Mouse (Mus musculus): ENCODE measurements around the gene Slc6a9. TPM values are rescaled to one million over a fixed set of nuclear protein-coding genes. Genes with fewer than 3 reads are reported as not detected.

Gene Slc6a9
- 7.2 and 7.3 TPM in 2 replicates for polyA plus RNA-seq (2016; fragmentation: Nextera tagmentation; extraction: Ambion mirVana)

DNA sequence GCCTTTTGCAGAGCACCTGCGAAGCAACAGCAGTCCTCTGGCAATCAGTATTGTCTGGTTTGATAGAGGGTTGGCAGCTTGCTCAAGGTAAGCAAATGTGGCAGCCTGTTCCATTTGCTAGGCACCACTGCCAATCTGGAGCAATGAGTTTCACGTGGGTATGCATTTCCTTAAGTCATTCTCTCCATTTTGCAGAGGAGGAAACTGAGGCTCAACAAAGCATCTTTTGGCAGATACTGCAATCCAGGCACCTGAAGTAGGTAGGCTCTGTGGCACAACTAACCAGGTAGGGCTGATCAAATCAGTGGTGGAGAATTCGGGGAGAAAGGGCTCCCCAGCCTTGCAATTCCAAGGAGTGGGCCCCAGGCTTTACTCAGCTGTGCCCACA, at the start of gene Slc6a9:
Gene Slc6a9 (plus strand): TSS at position 50 of the 388 bp plus-strand sequence.
- peaks cover 32% of the 10 kb centered on the region for H3K4me1 ChIP-seq (replicated peaks)
- no peak for DNase-seq (ENCODE audit: low spot score)
- peaks cover 40% of the 10 kb centered on the region for H3K27me3 ChIP-seq (ENCODE audit: insufficient read depth, poor library complexity, severe bottlenecking)
- WGBS = 24% methylated on average over 3 of the region's 3 CpGs
- peak within 1 kb of the TSS; percentile 89 for H3K27ac ChIP-seq
- no peaks in the 10 kb centered on the region for H3K9me3 ChIP-seq
- peak within 1 kb of the TSS; percentile 86 for H3K4me3 ChIP-seq
- no peaks in the 10 kb centered on the region for H3K36me3 ChIP-seq

DNA sequence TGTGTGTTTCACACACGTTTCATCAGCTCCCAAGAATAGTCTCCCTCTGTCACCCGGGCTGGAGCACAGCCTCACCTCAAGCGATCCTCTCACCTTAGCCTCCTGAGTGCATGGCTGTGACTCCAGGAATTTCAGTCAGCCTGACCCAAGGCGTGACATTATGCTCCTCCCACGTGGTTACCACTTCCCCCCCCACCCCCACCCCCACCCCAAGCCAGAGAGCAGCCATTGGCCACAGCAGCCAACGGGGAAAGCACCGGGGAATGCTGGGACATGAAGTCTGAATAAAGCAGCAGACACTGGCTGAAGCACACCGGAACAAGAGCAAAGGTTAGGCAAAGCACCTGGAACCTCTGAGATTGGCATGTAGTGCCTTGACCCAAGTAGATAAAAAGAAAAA, 47.3 kb upstream of the Slc6a9 start:
- H3K4me3 ChIP-seq = no peak overlapping the region
- 0 out of 2 replicates have a peak, but pooled peaks cover 2% of the 10 kb centered on the region for H3K4me1 ChIP-seq (replicated peaks)
- DNase-seq (ENCODE audit: low spot score) = peak; percentile 61
- H3K27me3 ChIP-seq (ENCODE audit: insufficient read depth, poor library complexity, severe bottlenecking) = no peaks in the 10 kb centered on the region
- 42% methylated on average over 8 of the region's 8 CpGs for WGBS
- peaks cover 4% of the 10 kb centered on the region; the same call in 1 of the 2 replicates for H3K9me3 ChIP-seq
- no peak overlapping the region for H3K27ac ChIP-seq
- no peaks in the 10 kb centered on the region for H3K36me3 ChIP-seq

DNA sequence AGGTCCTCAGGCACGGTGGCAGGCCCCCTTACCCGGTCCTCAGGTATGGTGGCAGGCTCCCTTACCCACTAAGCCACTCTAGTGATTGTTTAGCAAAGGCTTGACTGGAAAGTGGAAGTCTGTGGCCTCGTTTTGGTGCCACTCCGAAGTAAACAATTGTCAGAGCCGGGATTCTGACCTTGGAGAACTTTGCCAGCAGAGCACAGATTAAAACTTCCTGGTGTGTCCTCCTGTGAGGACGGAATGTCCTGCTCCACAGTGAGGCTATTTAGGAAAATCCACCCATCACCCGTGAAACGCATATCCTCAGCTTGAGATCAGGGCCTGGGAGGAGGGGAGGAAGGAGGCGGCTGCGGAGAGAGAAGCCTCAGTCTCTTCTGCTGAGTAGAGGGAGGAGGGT, 46.0 kb upstream of the Slc6a9 start:
- no peak overlapping the region for H3K27ac ChIP-seq
- DNase-seq (ENCODE audit: low spot score) = no peak
- H3K4me3 ChIP-seq = no peak overlapping the region
- no peaks in the 10 kb centered on the region for H3K27me3 ChIP-seq (ENCODE audit: insufficient read depth, poor library complexity, severe bottlenecking)
- H3K4me1 ChIP-seq (replicated peaks) = 0 out of 2 replicates have a peak, but pooled peaks cover 2% of the 10 kb centered on the region
- H3K36me3 ChIP-seq = no peaks in the 10 kb centered on the region
- WGBS = 69% methylated on average over 10 of the region's 10 CpGs
- peaks cover 4% of the 10 kb centered on the region; the same call in 1 of the 2 replicates for H3K9me3 ChIP-seq

DNA sequence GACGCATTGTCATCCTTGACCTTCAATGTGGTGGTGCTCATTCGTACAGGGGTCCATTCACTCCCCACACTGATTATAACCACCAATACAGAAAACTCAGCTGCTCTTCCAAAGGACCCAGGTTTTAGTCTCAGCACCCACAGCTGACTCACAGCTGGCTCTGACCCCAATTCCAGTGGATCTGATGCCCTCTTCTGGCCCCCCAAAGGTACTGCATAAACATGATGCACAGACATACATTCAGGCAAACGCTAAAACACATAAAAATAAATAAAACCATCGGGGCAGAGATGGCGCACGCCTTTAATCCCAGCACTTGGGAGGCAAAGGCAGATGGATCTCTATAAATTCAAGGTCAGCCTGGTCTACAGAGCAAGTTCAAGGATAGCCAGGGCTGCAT, 34.4 kb upstream of the Slc6a9 start:
- H3K9me3 ChIP-seq = no peaks in the 10 kb centered on the region
- no peaks in the 10 kb centered on the region for H3K27me3 ChIP-seq (ENCODE audit: insufficient read depth, poor library complexity, severe bottlenecking)
- H3K27ac ChIP-seq = no peak overlapping the region
- WGBS = 82% methylated on average over 6 of the region's 6 CpGs
- DNase-seq (ENCODE audit: low spot score) = no peak
- no peaks in the 10 kb centered on the region for H3K36me3 ChIP-seq
- no peaks in the 10 kb centered on the region for H3K4me1 ChIP-seq (replicated peaks)
- H3K4me3 ChIP-seq = no peak overlapping the region

DNA sequence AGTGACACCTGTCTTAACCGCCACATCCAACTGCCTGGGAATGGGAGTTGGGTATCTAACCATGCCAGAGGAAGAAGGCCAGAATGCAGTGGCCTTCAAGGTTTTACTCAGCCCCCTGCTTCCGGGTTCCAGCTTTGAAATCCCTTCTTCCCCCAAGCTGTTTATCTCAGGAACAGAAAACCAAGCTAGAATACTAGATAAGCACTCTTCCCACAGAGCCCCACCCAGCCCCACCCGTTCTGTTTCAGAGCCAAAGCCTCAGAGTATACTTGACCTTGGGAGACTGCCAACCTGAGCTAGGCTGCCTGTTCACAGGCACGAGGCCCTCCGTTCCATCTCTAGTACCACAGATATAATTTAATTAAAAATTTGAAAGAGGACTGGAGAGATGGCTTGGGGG, 27.3 kb upstream of the Slc6a9 start:
- Histone ChIP-seq H3K4me3 (no peak overlapping the region), H3K4me1 (replicated peaks) (no peaks in the 10 kb centered on the region), H3K9me3 (no peaks in the 10 kb centered on the region), H3K27me3 (ENCODE audit: insufficient read depth, poor library complexity, severe bottlenecking) (no peaks in the 10 kb centered on the region), H3K36me3 (no peaks in the 10 kb centered on the region), H3K27ac (no peak overlapping the region)
- WGBS = 87% methylated on average over 5 of the region's 5 CpGs
- no peak for DNase-seq (ENCODE audit: low spot score)

DNA sequence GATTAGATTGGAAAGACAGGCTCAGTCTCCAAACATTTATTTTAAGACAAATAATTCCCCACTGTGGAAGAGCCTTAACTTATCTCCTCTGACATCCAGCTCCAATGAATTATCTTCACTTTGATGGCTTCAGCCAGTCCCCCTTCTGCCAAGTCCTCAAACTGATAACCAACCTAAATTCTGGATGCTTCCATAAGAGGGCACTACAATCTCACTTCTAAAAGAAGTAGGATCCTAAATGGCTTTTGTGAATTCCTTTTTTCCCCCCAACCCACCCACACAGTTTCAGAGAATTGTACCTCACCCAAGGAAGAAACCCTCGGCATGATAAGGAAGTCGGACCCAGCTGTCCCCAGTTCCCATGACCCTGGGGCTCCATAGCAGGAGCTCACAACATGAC, 23.4 kb upstream of the Slc6a9 start:
- Histone ChIP-seq H3K27ac (no peak overlapping the region), H3K4me3 (no peak overlapping the region), H3K9me3 (0 out of 2 replicates have a peak, but pooled peaks cover 5% of the 10 kb centered on the region), H3K27me3 (ENCODE audit: insufficient read depth, poor library complexity, severe bottlenecking) (no peaks in the 10 kb centered on the region), H3K4me1 (replicated peaks) (peaks cover 11% of the 10 kb centered on the region), H3K36me3 (no peaks in the 10 kb centered on the region)
- 67% methylated on average over 2 of the region's 2 CpGs for WGBS
- DNase-seq (ENCODE audit: low spot score) = no peak

DNA sequence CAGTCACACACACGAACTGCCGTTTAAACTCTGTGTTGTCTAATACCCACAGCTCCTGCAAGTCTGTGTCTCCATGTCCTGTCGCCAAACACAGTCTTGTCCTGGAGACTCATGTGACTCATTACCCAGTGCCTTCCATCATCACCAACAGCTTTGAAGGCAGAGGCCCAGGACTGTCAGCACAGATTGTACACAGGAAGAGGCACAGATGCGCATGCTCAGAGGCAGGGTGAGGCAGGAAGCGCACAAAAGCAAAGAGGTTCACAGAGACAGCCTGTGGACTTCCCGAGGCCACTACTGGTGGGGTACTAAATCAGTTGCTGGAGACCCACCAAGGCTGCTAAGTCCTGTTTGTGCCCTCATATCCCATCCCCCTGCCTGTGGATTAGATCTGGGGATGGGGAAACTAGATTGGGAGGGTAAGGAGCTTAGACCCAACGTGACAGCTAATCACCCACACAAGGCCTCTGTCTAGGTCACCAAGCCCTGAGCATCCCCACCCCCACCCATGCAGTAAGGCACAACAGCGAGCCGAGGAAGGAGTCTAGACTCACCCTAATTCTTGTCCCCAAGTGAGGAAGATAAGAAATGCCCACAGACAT, 20.6 kb upstream of the Slc6a9 start:
- Histone ChIP-seq H3K4me1 (replicated peaks) (peaks cover 11% of the 10 kb centered on the region), H3K27me3 (ENCODE audit: insufficient read depth, poor library complexity, severe bottlenecking) (no peaks in the 10 kb centered on the region), H3K9me3 (peaks cover 11% of the 10 kb centered on the region; the same call in 1 of the 2 replicates), H3K4me3 (no peak overlapping the region), H3K27ac (no peak overlapping the region), H3K36me3 (no peaks in the 10 kb centered on the region)
- WGBS = 78% methylated on average over 9 of the region's 9 CpGs
- DNase-seq (ENCODE audit: low spot score) = no peak

DNA sequence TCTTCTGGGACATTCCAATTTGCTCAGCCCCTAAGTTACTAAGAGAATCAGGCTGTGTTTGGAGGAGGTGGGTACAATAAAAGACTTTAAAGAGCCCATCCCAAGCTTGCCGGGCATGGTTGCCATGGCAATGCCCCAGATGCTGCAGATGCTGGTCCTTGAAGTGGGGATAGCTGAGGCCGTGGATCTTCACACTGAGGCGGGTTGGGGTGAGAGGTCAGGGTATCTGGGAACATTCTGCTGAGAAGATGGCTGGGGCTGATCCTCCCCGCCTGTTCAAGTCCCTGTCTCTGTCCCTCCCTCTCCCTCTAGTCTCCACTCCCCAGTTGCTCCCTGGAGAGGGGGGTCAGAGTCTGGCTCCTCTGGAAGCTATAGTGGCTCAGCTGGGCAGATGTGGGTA, 20.0 kb upstream of the Slc6a9 start:
- 22% methylated on average over 4 of the region's 4 CpGs for WGBS

DNA sequence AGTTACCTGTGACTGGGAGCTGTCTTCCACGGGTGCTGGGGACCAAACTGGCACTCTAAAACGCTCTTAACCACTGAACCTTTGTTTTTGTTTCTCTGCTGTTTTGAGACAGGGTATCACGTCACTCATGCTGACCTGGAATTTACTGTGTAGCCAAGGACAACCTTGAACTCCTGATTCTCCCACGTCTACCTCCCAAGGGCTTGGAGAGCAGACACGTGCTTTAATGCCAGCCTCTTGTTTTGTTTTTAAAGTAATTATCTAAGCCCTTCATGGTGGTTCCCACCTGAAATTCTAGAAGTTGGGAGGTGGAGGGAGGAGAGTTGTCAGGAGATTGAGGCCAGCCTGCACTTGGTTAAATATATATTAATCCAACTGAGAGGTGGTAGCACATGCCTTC, 17.5 kb upstream of the Slc6a9 start:
- DNase-seq (ENCODE audit: low spot score) = no peak
- Histone ChIP-seq H3K36me3 (no peaks in the 10 kb centered on the region), H3K4me3 (no peak overlapping the region), H3K9me3 (peaks cover 11% of the 10 kb centered on the region; the same call in 1 of the 2 replicates), H3K4me1 (replicated peaks) (peaks cover 11% of the 10 kb centered on the region), H3K27me3 (ENCODE audit: insufficient read depth, poor library complexity, severe bottlenecking) (no peaks in the 10 kb centered on the region), H3K27ac (no peak overlapping the region)
- WGBS = 74% methylated on average over 5 of the region's 5 CpGs

More for the DNA sequence above, 20.0 kb upstream of the Slc6a9 start:
- Histone ChIP-seq H3K27ac (no peak overlapping the region), H3K36me3 (no peaks in the 10 kb centered on the region), H3K27me3 (ENCODE audit: insufficient read depth, poor library complexity, severe bottlenecking) (no peaks in the 10 kb centered on the region), H3K9me3 (peaks cover 11% of the 10 kb centered on the region; the same call in 1 of the 2 replicates), H3K4me3 (no peak overlapping the region), H3K4me1 (replicated peaks) (peaks cover 11% of the 10 kb centered on the region)
- no peak for DNase-seq (ENCODE audit: low spot score)

DNA sequence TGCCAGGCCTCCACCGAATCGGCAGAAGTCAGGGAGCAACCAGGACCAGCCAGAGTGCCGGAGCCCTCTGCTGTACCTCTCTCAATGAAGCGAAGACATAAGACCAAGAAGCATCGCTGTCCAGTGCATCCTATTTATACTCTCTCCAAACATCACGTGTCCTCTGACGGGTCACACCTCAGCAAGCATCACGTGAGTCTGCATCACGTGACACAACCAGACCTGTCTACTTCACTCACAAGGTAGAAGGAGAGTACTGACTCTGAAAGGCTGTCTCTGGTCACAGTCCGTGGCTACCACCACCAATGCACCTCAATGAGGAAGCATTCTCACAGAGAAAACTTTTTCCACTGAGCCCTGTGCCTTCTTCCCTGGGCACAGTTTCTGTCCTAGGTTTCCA, 16.3 kb upstream of the Slc6a9 start:
- peaks cover 11% of the 10 kb centered on the region; the same call in 1 of the 2 replicates for H3K9me3 ChIP-seq
- no peak overlapping the region for H3K4me3 ChIP-seq
- 92% methylated on average over 10 of the region's 10 CpGs for WGBS
- H3K27ac ChIP-seq = no peak overlapping the region
- peaks cover 11% of the 10 kb centered on the region for H3K4me1 ChIP-seq (replicated peaks)
- H3K27me3 ChIP-seq (ENCODE audit: insufficient read depth, poor library complexity, severe bottlenecking) = no peaks in the 10 kb centered on the region
- H3K36me3 ChIP-seq = no peaks in the 10 kb centered on the region
- no peak for DNase-seq (ENCODE audit: low spot score)

DNA sequence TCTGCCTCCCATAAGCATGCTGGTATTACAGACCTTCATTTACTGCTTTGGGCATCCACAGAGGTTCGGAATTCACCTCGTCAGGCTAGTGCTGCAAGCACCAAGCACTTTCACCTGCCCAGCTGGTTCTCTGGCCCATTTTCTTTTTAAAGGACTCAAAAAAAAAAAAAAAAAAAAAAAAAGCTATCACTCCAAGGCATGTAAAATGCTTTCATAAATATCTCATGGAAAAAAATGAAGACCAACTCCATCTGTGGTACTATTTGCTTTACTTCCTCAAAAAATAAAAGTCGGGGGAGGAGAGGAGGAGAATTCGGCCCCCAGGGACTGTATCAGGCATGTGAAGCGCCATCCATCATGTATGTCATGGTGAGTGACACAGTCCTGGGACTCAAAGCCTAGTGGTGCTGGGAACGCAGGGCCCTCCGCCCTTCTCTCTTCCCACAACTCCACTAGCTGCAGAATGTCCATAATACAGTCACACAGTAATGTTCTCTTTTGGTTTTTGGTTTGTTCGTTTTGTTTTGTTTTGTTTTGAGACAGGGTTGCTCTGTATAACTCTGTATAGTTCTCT, 5.6 kb upstream of the Slc6a9 start:
- H3K9me3 ChIP-seq = no peaks in the 10 kb centered on the region
- no peak for DNase-seq (ENCODE audit: low spot score)
- H3K27me3 ChIP-seq (ENCODE audit: insufficient read depth, poor library complexity, severe bottlenecking) = peaks cover 29% of the 10 kb centered on the region
- peaks cover 8% of the 10 kb centered on the region for H3K4me1 ChIP-seq (replicated peaks)
- WGBS = 70% methylated on average over 8 of the region's 8 CpGs
- H3K27ac ChIP-seq = no peak overlapping the region
- no peaks in the 10 kb centered on the region for H3K36me3 ChIP-seq
- no peak overlapping the region for H3K4me3 ChIP-seq

DNA sequence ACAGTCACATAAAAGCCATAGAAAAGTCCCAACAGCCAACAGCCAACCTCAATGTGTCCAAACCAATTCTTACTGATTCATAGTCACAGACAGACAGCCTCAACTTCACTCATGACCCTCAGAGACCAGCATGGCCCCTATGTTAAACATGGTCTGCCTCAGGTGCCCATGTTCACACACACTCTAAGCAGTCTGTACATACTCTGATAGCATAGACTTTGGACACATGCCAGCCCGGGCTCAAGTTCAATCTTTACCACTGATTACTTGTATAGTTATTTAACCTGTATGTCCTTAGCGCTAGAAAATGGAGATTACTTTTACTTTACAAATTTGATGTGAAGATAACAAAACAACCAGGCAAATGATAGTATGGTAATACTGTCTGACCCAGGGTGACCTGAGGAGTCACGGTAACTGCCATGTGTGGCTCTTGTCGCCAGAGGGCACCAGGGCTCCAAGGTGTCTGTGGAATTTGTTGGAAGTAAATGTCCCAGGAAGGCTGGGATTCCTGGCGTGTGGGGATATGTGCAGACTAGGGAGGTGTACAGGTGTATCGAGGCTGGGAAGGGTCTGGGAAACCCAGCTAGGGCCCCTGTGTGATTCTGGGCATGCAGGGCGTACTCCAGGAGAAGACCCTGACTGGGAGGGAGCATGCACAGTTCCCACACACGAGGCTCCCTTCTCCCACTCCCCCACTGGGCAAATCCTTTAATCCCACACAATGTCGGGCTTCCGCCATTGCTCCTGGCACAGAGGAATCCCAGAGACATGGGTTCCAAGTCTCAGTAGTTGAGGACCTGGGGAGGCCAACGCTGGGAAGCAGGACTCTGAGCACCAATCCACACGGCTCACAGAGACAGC, 4.8 kb upstream of the Slc6a9 start:
- peaks cover 11% of the 10 kb centered on the region for H3K4me1 ChIP-seq (replicated peaks)
- H3K9me3 ChIP-seq = no peaks in the 10 kb centered on the region
- 10% methylated on average over 12 of the region's 12 CpGs for WGBS
- H3K36me3 ChIP-seq = no peaks in the 10 kb centered on the region
- H3K4me3 ChIP-seq = peak overlapping the region; percentile 26; the same call in 1 of the 2 replicates
- peaks cover 37% of the 10 kb centered on the region for H3K27me3 ChIP-seq (ENCODE audit: insufficient read depth, poor library complexity, severe bottlenecking)
- peak overlapping the region; percentile 42; the same call in 1 of the 2 replicates for H3K27ac ChIP-seq
- peak; percentile 64 for DNase-seq (ENCODE audit: low spot score)

Data from hindbrain, embryonic 10.5 days (tissue).